Mouse (Mus musculus) right cerebral cortex, adult 18-20 months (tissue): ENCODE measurements around the gene Golph3.

Source experiments
- DNase-seq: peaks from one replicate; pipeline ENCODE4 v3.0.0; 2022; ENCODE audit warnings: mixed read lengths

Golph3 gene

GRCm38 (mm10) chr15:12388726-12389489 lies 67.7 kb downstream of the Golph3 start:
- no peak for DNase-seq

DNA sequence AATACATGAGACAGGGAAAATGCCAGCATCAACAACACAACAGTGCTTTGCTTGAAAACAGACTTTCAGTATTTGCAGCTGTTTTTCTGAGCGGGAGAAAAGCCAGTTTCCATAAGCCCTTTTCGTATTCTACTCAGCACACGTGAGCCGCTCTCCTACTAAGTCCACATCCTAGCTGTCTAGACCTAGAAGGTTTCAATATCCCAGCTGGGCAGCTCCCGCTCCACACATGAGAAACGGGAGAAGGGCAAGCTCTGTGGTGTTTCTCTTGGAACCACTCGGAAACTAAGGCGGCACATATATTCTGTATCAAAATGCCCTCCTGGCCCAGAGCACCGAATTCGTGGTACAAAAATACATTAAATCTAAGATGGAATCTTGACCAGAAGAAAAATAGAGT lies 73.5 kb downstream of the Golph3 start:
- DNase-seq, result no peak

GRCm38 (mm10) chr15:12397032-12397431 lies 75.8 kb downstream of the Golph3 start:
- DNase-seq, result no peak
